Mouse (Mus musculus): ENCODE measurements around the gene Fabp7. TPM values are rescaled to one million over a fixed set of nuclear protein-coding genes. Genes with fewer than 3 reads are reported as not detected.

Fabp7 gene
- polyA plus RNA-seq, 1 experiment from 2014 or later = 856 TPM

DNA sequence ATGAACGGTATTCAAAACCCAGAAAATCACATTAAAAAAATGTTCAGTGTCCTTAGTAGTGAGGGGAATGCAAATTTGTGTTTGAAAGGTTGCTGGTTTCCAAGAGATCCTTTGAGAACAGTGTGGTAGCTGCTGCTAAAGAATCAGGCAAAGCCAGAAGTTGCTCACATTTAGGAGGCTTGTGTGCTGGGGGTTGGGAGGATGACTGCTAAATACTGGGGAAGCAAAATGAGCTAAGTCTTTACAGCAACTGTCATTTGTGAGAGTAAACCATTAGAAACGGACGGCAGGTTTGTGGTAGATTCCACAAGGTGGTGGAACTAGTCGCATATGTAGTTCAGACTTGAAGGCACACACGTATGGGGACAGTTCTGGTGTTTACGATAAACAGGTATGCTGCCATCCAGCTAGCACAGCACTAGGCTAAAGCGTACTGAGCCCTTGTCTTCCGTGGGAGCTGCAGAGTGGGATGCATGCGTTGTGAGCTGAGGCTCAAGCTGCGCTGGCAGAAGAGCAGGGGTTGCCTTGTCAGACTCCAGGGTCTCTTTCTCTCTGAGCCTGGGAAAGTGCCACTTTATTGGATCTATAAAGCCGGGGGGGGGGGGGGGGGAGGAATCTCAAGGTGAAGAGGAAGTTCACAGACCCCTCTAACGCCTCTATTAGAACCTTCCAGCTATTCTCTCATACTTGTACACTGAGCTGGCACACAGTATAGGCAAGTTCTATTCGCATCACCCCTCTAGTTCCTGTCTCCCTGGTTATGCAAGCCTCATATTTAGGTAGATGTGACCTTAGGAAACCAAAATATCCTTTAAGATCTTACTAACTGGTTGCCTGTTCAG is 1.2 kb upstream of the Fabp7 start:
- peaks cover 48% of the 10 kb centered on the region for H3K4me1 ChIP-seq (replicated peaks)
- no peaks in the 10 kb centered on the region for H3K27me3 ChIP-seq (ENCODE audit: insufficient read depth, poor library complexity, severe bottlenecking)
- H3K27ac ChIP-seq = peak overlapping the region; percentile 89
- peaks cover 17% of the 10 kb centered on the region for H3K36me3 ChIP-seq
- 29% methylated on average over 13 of the region's 13 CpGs for WGBS
- peak; percentile 32 for DNase-seq (ENCODE audit: low spot score)
- H3K4me3 ChIP-seq = peak overlapping the region; percentile 33
- H3K9me3 ChIP-seq = no peaks in the 10 kb centered on the region

DNA sequence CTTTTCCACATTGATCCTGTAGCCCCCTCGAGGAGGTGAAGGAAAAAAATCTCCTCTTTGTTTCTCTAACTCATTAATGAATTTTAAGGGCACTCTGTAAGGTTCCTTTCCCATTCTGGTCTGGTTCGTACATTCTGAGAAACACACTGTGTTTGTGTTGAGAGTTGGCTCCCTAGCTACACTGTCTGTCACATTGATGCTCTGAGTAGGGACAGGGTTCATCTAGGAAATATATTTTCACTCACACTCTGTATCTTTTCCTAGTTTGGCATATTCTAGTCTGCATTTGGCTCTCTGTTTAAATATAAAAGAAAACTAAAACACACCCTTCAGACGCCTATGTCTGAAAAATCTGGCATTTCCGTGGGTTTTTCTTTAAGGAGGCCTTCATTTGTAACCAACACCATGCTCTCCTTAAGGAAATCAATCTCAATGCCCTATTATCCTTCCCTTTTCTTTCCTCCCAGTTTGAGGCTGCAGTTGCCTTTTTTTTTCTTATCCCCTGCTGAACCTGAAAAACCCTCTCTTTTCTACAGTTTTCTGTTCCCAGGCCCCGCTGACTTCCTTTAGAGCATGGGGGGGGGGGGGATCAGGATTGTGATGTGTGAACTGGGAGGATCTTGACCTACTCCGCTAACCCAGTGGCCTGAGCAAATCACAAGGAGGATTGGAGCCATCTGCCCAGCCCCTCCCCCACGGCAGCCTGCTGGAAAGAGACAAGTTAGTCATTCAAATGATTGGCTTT is 378 bp upstream of the Fabp7 start:
- Histone ChIP-seq H3K27me3 (ENCODE audit: insufficient read depth, poor library complexity, severe bottlenecking) (no peaks in the 10 kb centered on the region), H3K4me3 (peak overlapping the region; percentile 57), H3K27ac (peak overlapping the region; percentile 89), H3K4me1 (replicated peaks) (peaks cover 48% of the 10 kb centered on the region), H3K36me3 (peaks cover 23% of the 10 kb centered on the region), H3K9me3 (no peaks in the 10 kb centered on the region)
- peak; percentile 92 for DNase-seq (ENCODE audit: low spot score)
- 7% methylated on average over 7 of the region's 7 CpGs for WGBS

DNA sequence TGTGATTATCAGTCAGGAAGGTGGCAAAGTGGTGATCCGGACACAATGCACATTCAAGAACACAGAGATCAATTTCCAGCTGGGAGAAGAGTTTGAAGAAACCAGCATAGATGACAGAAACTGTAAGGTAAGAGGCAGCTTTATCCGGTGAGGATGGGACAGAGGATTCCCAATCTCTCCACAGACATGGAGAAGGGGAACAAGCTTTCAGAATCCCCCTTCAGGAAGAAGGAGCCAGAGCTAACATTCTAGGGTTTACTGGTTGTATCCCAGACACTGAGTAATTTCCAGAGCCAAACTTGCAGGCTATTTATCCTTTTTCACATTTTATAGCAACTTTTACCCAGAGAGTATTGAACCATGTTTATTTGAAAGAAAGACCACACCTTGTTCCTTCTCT is 871 bp downstream of the Fabp7 start:
- Histone ChIP-seq H3K9me3 (no peaks in the 10 kb centered on the region), H3K4me1 (replicated peaks) (peaks cover 44% of the 10 kb centered on the region), H3K27ac (peak overlapping the region; percentile 89), H3K27me3 (ENCODE audit: insufficient read depth, poor library complexity, severe bottlenecking) (no peaks in the 10 kb centered on the region), H3K36me3 (peaks cover 36% of the 10 kb centered on the region), H3K4me3 (peak overlapping the region; percentile 57)
- DNase-seq (ENCODE audit: low spot score) = no peak
- WGBS = 34% methylated on average over 2 of the region's 2 CpGs

DNA sequence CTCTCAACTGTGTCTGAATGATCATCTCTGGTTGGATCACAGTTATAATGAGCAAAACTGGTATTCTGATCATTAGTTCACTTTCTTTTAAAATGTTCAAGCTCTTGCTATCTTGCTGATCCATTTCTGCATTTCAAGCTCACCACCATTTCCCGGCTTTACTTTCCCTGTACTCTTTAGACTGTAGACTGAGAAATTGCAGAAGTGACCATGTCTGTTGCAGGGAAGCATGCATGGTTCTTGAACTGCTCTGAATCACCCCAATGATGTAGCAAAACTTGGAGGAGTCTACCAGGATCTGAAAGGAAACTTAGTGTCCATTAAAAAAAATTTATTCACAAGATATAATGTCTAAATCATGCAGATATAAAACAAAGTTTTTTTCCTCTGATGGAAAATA is 8.3 kb downstream of the Fabp7 start:
- H3K27ac ChIP-seq = no peak overlapping the region
- H3K36me3 ChIP-seq = peaks cover 50% of the 10 kb centered on the region
- 96% methylated on average over 1 of the region's 1 CpGs for WGBS
- DNase-seq (ENCODE audit: low spot score) = no peak
- H3K27me3 ChIP-seq (ENCODE audit: insufficient read depth, poor library complexity, severe bottlenecking) = no peaks in the 10 kb centered on the region
- peaks cover 15% of the 10 kb centered on the region for H3K9me3 ChIP-seq
- H3K4me3 ChIP-seq = no peak overlapping the region
- peaks cover 23% of the 10 kb centered on the region for H3K4me1 ChIP-seq (replicated peaks)

DNA sequence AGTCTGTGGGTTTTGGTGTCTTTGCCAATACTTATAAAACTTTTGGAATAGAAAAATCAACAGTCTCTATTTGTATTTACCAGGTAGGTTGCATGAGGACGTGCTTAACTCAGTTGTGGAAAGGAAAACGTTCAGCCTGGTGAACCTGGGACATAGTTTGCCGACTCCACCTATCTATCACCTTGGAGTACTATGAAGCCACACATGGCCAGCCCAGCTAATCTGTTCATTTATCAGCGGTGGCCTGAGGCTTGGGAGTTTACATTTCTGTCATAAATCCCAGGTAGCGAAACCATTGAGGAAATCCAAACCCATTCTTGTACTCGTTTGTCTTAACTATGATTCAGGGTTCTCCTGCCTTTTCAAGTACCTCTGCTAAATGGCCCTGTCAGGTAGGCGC is 9.3 kb downstream of the Fabp7 start, which contains the start of gene Smpdl3a:
Gene Smpdl3a, plus strand, starts transcription at position 318 of the 400 bp plus-strand sequence.
- Histone ChIP-seq H3K27ac (peak within 1 kb of the TSS; percentile 90), H3K9me3 (peaks cover 15% of the 10 kb centered on the region), H3K4me1 (replicated peaks) (peaks cover 23% of the 10 kb centered on the region), H3K27me3 (ENCODE audit: insufficient read depth, poor library complexity, severe bottlenecking) (no peaks in the 10 kb centered on the region), H3K36me3 (peaks cover 40% of the 10 kb centered on the region), H3K4me3 (peak within 1 kb of the TSS; percentile 62)
- WGBS = 82% methylated on average over 7 of the region's 7 CpGs
- no peak for DNase-seq (ENCODE audit: low spot score)

DNA sequence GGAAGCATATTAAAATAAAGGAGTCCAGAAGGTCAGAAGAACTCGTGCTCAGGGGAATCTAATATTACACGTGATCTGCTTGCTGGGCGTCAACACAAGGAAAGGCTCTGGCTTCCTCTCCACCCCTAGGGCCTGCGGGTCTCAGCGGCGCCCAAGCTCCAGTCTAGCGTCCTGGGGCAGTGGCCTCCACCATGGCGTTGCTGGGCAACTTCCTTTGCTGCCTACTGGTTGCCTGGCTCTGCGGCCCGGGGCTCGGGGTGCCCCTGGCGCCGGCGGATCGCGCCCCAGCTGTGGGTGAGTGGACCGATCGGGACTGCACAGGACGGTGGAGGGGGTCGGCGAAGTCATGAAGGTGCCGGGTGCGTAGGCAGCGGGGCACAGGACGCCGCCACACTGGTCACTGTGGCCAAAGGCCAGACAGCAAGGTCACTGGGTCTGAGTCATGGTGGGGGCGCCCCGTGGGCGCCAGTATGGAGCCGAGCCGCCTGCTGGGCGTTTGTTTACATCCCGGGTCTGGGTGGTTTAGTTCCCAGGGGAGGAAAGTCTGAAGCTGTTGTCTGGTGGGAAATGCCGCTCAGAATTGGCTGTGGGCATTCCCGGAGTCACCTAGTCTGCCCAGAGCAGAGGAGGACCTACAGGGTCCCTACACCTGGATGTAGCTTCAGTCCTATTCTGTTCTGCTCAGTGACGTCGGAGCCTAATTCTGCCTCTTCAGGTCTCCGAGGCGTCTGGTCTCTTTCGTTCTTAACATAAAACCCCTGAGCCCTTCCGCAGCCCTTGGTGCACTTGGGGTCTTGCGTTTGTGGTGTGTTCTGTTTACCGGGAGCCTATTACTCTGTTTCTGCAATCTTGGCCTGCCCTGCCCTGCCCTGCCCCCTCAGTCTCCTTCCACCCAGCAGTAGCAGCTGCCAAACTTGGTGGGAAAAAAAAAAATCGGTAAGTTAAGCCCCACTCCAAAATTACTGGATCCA is 10.1 kb downstream of the Fabp7 start:
- Histone ChIP-seq H3K27ac (peak overlapping the region; percentile 90), H3K36me3 (peaks cover 33% of the 10 kb centered on the region), H3K4me3 (peak overlapping the region; percentile 62), H3K27me3 (ENCODE audit: insufficient read depth, poor library complexity, severe bottlenecking) (no peaks in the 10 kb centered on the region), H3K9me3 (peaks cover 15% of the 10 kb centered on the region), H3K4me1 (replicated peaks) (peaks cover 23% of the 10 kb centered on the region)
- 1% methylated on average over 44 of the region's 44 CpGs for WGBS
- DNase-seq (ENCODE audit: low spot score) = peak; percentile 55

DNA sequence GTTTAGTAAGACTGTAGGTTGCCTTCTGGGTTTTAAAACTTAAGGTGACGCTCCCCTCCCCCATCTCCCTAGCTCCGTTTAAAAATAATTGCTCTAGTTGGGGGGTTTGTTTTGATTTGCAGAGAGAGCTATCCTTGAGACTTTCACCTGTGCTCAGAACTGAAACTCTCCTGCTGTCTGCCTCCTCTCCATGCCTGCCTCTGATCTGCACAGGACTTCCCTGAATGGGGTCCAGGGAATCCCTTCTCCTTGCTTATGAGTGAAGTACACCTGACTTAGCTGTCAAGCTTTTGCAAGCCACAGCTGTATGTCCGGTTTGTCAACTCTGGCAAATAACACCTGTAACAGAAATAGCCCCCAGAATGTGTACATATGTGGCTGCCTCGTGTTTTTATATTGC is 10.9 kb downstream of the Fabp7 start:
- no peaks in the 10 kb centered on the region for H3K27me3 ChIP-seq (ENCODE audit: insufficient read depth, poor library complexity, severe bottlenecking)
- peaks cover 23% of the 10 kb centered on the region for H3K4me1 ChIP-seq (replicated peaks)
- peak overlapping the region; percentile 62 for H3K4me3 ChIP-seq
- H3K36me3 ChIP-seq = peaks cover 25% of the 10 kb centered on the region
- DNase-seq (ENCODE audit: low spot score) = no peak
- WGBS = 43% methylated on average over 4 of the region's 4 CpGs
- H3K27ac ChIP-seq = peak overlapping the region; percentile 90; the same call in 1 of the 2 replicates
- H3K9me3 ChIP-seq = peaks cover 15% of the 10 kb centered on the region

DNA sequence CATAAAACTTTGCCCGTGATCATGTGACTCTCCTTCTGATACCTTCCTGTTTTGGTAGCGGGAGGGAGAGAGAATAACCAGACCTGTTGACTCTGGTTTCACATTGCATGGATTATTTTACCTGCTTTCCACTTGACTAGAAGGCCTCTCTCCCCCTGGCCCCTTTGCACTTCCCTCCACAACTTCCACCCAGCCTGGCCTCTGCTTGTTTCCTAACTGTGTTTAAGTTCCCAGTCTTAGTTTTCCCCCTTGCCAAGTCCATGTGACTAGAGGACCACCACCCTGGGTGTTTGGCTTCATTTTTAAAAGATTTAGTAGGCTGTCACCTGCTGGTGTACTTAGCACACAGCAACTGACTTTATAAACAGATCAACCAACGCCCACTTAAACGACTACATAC is 11.4 kb downstream of the Fabp7 start:
- no peak overlapping the region for H3K27ac ChIP-seq
- peak; percentile 23 for DNase-seq (ENCODE audit: low spot score)
- 65% methylated on average over 4 of the region's 4 CpGs for WGBS
- peaks cover 15% of the 10 kb centered on the region for H3K9me3 ChIP-seq
- H3K4me1 ChIP-seq (replicated peaks) = peaks cover 23% of the 10 kb centered on the region
- no peaks in the 10 kb centered on the region for H3K27me3 ChIP-seq (ENCODE audit: insufficient read depth, poor library complexity, severe bottlenecking)
- H3K4me3 ChIP-seq = no peak overlapping the region
- peaks cover 23% of the 10 kb centered on the region for H3K36me3 ChIP-seq

DNA sequence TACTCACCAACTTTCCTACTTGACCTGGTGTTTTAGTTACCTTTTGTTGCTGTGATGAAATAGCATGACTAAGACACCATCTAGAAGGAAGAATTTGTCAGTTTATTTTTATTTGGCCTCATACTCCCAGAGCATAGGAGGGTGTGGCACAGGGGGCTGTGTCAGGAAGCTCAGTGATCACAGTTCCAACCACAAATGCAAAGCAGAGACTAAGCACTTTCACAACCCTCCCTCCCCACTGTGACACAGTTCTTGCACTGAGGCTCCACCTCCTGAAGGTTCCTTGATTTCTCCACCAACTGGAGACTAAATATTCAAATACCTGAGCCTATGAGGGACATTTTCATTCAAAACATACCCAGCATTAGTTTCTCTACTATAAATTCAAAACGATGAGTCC is 14.8 kb downstream of the Fabp7 start:
- DNase-seq (ENCODE audit: low spot score) = no peak
- Histone ChIP-seq H3K27ac (no peak overlapping the region), H3K36me3 (peaks cover 19% of the 10 kb centered on the region), H3K4me1 (replicated peaks) (peaks cover 17% of the 10 kb centered on the region), H3K9me3 (no peaks in the 10 kb centered on the region), H3K27me3 (ENCODE audit: insufficient read depth, poor library complexity, severe bottlenecking) (no peaks in the 10 kb centered on the region), H3K4me3 (no peak overlapping the region)
- WGBS = 95% methylated on average over 1 of the region's 1 CpGs

DNA sequence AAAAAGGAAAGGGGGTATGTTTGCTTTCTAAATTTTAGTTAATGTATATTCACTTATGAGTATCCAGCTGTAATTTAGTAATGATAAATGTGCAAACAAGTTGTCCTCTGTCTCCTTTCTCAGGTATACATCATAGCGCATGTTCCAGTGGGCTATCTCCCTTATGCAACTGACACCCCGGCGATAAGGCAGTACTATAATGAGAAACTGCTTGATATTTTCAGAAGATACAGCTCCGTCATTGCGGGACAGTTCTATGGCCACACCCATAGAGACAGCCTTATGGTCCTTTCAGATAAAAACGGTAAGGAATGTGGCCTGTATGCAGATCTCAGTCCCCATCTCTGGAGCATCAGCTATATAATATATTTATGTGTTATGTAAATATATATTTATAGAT is 23.1 kb downstream of the Fabp7 start:
- WGBS = 92% methylated on average over 6 of the region's 6 CpGs
- Histone ChIP-seq H3K4me3 (no peak overlapping the region), H3K36me3 (peaks cover 51% of the 10 kb centered on the region), H3K4me1 (replicated peaks) (no peaks in the 10 kb centered on the region), H3K9me3 (no peaks in the 10 kb centered on the region), H3K27me3 (ENCODE audit: insufficient read depth, poor library complexity, severe bottlenecking) (no peaks in the 10 kb centered on the region), H3K27ac (no peak overlapping the region)
- no peak for DNase-seq (ENCODE audit: low spot score)

DNA sequence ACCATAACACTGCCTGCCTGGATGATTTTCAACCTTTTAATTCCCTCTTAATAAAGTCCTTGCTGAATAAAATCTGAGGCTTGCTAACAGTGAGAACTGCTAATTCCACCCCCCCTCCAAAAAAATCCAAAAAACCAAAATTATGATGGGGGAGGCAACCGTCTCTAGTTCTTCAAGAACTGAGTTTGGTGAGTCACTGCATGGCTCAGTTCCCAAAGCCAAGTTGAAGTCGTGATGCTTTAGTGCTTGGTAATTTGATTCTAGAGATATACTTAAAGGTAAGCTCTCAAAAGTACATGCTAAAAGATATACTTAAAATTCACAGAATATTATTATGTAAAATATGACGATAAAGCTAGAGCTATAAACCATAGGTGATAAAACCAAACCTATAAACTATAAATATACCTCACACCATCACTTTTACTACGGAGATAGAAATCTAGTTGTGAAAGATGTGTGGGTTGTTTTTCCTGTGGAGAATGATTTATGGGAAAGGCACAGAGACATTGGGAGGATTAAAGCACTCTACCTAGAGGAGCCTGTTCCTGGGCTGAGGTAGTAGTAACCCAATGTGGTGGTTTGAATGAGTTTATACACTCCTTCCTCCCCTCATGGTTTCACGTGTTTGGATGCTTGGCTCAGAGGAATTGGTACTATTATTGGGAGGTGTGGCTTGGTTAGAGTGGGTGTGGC is 27.6 kb downstream of the Fabp7 start:
- no peak overlapping the region for H3K27ac ChIP-seq
- 0 out of 2 replicates have a peak, but pooled peaks cover 3% of the 10 kb centered on the region for H3K27me3 ChIP-seq (ENCODE audit: insufficient read depth, poor library complexity, severe bottlenecking)
- no peak overlapping the region for H3K4me3 ChIP-seq
- no peaks in the 10 kb centered on the region for H3K9me3 ChIP-seq
- no peak for DNase-seq (ENCODE audit: low spot score)
- H3K36me3 ChIP-seq = peaks cover 24% of the 10 kb centered on the region
- 90% methylated on average over 5 of the region's 5 CpGs for WGBS
- peaks cover 11% of the 10 kb centered on the region; the same call in 1 of the 2 replicates for H3K4me1 ChIP-seq (replicated peaks)

DNA sequence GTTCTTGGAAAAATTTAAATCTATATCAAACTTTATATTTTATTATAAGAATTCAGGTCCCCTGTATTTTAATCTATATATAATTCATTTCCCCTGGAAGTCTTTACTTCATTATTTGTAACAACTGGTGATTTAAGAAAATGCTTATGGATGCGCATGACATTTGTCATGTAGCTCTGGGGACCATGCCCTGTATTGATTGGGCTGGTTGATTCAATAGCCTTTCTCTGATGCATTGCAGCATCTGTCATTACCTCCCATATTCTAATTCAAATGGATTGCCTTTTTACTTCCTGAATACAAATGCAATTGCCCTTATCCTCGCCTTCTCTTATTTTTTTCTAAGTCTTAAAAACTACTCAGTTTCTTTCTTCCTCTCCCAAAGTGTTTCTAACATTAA is 29.6 kb downstream of the Fabp7 start:
- Histone ChIP-seq H3K4me3 (no peak overlapping the region), H3K27me3 (ENCODE audit: insufficient read depth, poor library complexity, severe bottlenecking) (peaks cover 8% of the 10 kb centered on the region), H3K4me1 (replicated peaks) (peaks cover 11% of the 10 kb centered on the region; the same call in 1 of the 2 replicates), H3K9me3 (no peaks in the 10 kb centered on the region), H3K27ac (no peak overlapping the region), H3K36me3 (peaks cover 15% of the 10 kb centered on the region)
- no peak for DNase-seq (ENCODE audit: low spot score)
- WGBS = 58% methylated on average over 2 of the region's 2 CpGs

All from hindbrain, embryonic 10.5 days (tissue).